ENCODE assay signal across 9 mouse cellular contexts in genomic region chr6:59483587-59483986, GRCm38 (mm10). TPM values are rescaled to one million over a fixed set of nuclear protein-coding genes. Genes with fewer than 3 reads are reported as not detected.
DNase-seq lines count a peak whose midpoint lies in the region; ATAC-seq and TF ChIP-seq lines count a peak whose summit lies in the region.
"Had no signal": no experiment of that assay in that cellular context is flagged by ENCODE, and none has a peak within 500 bp of the region (broad histone marks: within the 10 kb centered on the region; RNA-seq: fewer than 3 reads in every experiment).

No protein-coding gene starts in this region.

- 18% methylated on average over 3 of the region's 3 CpGs for WGBS in heart, embryonic 10.5 days
- WGBS in large intestine, adult 2 months = 10% methylated on average over 3 of the region's 3 CpGs
- WGBS in stomach, postnatal 0 days = 8% methylated on average over 3 of the region's 3 CpGs

- H3K9me3 ChIP-seq in heart, embryonic 10.5 days = no peaks in the 10 kb centered on the region
- H3K9me3 ChIP-seq in stomach, postnatal 0 days (ENCODE audit: control insufficient read depth, low read length) = no peaks in the 10 kb centered on the region
- H3K9me3 ChIP-seq: heart, embryonic 13.5 days had no signal

- no peak for TF ChIP-seq EP300 in stomach, postnatal 0 days (optimal IDR thresholded peaks at IDR 0.05)

- no peak overlapping the region for H3K27ac ChIP-seq in heart, embryonic 10.5 days
- H3K27ac ChIP-seq in stomach, postnatal 0 days (replicated peaks) = no peak overlapping the region
- H3K27ac ChIP-seq: heart, embryonic 13.5 days had no signal

- TF ChIP-seq CTCF in stomach, postnatal 0 days (IDR thresholded peaks at IDR 0.05; ENCODE audit: low read depth) = peak; percentile 85

- no peaks in the 10 kb centered on the region for H3K27me3 ChIP-seq in heart, embryonic 10.5 days (ENCODE audit: insufficient read depth, poor library complexity, severe bottlenecking)
- no peaks in the 10 kb centered on the region for H3K27me3 ChIP-seq in stomach, postnatal 0 days (ENCODE audit: control insufficient read depth, insufficient read depth, low read length)
- H3K27me3 ChIP-seq: heart, embryonic 13.5 days had no signal

- no peaks in the 10 kb centered on the region for H3K36me3 ChIP-seq in heart, embryonic 10.5 days
- H3K36me3 ChIP-seq in stomach, postnatal 0 days (ENCODE audit: control insufficient read depth, insufficient read depth, low read length) = no peaks in the 10 kb centered on the region
- H3K36me3 ChIP-seq: heart, embryonic 13.5 days had no signal

- no peak overlapping the region for H3K4me2 ChIP-seq in stomach, postnatal 0 days (replicated peaks; ENCODE audit: low read depth)
- H3K4me2 ChIP-seq: heart, embryonic 13.5 days had no signal

- no peak overlapping the region for H3K4me3 ChIP-seq in heart, embryonic 10.5 days
- H3K4me3 ChIP-seq in stomach, postnatal 0 days (ENCODE audit: low read depth, low read length) = no peak overlapping the region
- H3K4me3 ChIP-seq: heart, embryonic 13.5 days had no signal

- H3K4me1 ChIP-seq in heart, embryonic 10.5 days = no peaks in the 10 kb centered on the region
- no peaks in the 10 kb centered on the region for H3K4me1 ChIP-seq in stomach, postnatal 0 days (replicated peaks; ENCODE audit: control insufficient read depth, insufficient read depth)
- H3K4me1 ChIP-seq: heart, embryonic 13.5 days had no signal

- no peak overlapping the region for H3K9ac ChIP-seq in stomach, postnatal 0 days (ENCODE audit: low read length)
- H3K9ac ChIP-seq: heart, embryonic 13.5 days had no signal

- peak; percentile 84 for DNase-seq in heart, adult 11 months
- DNase-seq in heart, embryonic 10.5 days (ENCODE audit: low spot score) = no peak
- DNase-seq in embryo, embryonic 10.5 days (ENCODE audit: low spot score) = peak; percentile 68
- peak; percentile 55 for DNase-seq in heart, postnatal 4 days
- peak; percentile 38 for DNase-seq in large intestine, adult 2 months (ENCODE audit: low read depth, low spot score)
- DNase-seq in lung, postnatal 25 days (ENCODE audit: low spot score) = peak; percentile 53
- DNase-seq in stomach, postnatal 0 days (ENCODE audit: low spot score) = peak; percentile 53

- ATAC-seq in activated CD4-positive, CD25-positive, alpha-beta regulatory T cell, adult 4 months = peak; percentile 99
- no peak for ATAC-seq in stomach, postnatal 0 days (ENCODE audit: low FRiP score, low TSS enrichment)

RNA-seq across cellular contexts. Expression of gene Gprin3, which starts 57.5 kb away (rescaled TPM):
- 1.8 and 4.3 TPM in 2 replicates for polyA plus RNA-seq in heart, embryonic 10.5 days (2016; fragmentation: Nextera tagmentation; extraction: Ambion mirVana)
- 10 to 100 TPM; 17.9 to 21.7 TPM for polyA plus RNA-seq in activated CD4-positive, CD25-positive, alpha-beta regulatory T cell, adult 4 months (2017; shearing (Covaris generic))
- total RNA-seq in heart, postnatal 4 days (2021) = 1 to 10 TPM; 2.4 TPM
- 0.69 and 3.1 TPM in 2 replicates for polyA plus RNA-seq in large intestine, adult 2 months (2012; rRNA removed)
- polyA plus RNA-seq in stomach, postnatal 0 days (2015; fragmentation: Nextera tagmentation; extraction: Ambion mirVana) = 2.1 and 2.7 TPM in 2 replicates
